Mouse (Mus musculus) cerebellum, adult 9-10 months (tissue): ENCODE measurements at regions not wholly inside any gene's neighbourhood (a gene's known extent, or its start where the extent isn't known, plus 50 kb on each side); places are given as distances from the start of the nearest gene placed in this dataset.

Experiments
- DNase-seq: peaks from one replicate; pipeline ENCODE4 v3.0.0; 2022

DNA sequence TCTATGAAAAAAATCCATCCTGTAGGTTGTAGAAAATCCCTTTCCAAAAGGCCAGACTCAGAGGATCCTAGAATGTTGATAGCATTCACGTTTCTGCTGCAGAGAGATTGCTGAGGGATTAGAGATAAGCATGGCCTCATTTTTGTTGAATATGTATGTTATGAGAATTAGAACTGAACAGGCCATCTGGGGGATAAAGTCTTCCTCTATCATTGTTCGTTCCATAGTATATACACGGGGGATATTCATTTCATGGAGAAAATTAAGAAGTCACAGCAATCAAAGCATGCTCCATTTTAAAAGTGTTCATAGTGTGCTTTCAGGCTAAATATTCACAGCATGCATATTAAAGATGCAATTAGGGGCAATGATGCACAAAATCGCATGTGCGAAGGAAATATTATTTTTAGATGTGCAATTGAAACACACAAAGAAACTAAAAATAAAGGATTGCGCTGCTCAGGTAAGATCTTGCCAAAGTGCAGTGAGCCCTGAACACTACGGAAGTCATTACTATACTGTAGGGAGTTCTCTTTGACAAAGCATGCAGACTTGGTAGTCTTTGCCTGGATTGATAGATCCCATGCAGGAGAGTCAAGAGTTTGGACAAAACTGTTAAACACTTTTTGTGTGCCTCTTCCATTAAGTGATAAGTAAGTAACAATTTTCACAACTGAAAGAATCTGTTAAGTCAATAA lies 511.5 kb downstream of the Phf3 start:
- DNase-seq = no peak

GRCm38 (mm10) chr1:30320657-30321262 lies 553.0 kb downstream of the Phf3 start:
- no peak for DNase-seq

DNA sequence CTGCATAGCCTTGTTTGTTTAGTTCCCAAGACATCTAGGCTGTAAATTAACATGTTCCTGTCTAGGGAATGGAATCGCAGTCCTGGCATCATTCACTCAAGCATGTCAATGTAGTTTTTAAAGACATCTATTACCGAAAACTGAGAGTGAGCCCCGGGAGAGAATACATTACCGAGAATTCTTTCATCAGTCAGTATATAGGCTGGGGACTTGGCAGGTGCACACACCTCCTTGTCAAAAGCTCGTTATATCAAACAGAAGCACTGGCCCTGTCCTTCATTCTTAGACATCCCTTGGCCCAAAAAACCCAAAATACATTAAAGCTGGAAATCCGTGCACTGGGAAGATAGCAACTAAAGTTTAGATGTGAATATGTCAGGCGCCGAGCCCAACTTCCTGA lies 555.5 kb downstream of the Phf3 start:
- DNase-seq = no peak

GRCm38 (mm10) chr1:30289073-30289472 lies 584.6 kb downstream of the Phf3 start:
- no peak for DNase-seq

GRCm38 (mm10) chr1:30262418-30262817 lies 611.3 kb downstream of the Phf3 start:
- no peak for DNase-seq

DNA sequence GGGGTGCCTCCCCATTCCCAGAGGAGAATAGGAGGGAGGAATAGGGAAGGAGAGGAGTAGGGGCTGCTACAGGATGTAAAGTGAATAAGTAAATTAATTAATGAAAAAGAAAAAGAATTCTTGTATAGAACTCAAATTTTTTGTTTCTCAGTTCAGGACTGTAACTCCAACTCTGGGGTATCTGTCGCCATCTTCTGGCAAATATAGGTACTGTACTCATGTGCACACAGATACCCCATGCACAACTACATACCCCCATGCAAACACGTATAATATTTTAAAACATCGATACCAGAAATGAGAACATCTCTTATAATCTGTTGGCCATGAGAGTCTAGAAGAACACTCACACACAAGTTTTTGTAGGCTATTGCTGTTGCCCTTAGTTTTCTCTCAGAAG lies 614.2 kb downstream of the Phf3 start:
- DNase-seq = no peak

DNA sequence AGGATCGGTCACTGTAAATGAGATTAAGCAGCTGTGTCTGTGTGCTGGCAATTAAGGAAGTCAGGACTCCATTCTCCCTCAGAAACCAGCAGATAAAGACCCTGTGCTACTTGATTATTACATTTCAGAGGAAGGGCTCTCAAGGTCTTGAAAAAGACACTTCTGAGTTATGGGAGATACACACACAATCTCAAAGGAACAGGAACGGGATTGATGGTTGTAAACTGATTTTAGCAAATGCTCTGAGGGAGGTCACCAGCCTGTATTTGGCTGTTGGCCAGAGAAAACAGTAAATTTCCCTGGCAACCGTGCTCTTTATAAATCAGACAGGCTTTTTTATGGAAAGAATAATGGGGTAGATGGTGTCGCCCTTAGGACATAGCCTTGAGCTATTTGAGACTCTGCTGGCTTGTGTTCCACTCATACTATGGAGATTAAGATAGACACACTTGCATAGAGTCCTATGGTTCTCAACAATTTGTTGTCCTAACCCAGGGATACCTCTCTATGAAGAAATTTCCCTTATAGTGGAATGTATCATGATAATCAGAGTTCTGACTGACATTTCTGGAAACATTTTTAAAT lies 656.9 kb downstream of the Phf3 start:
- no peak for DNase-seq

DNA sequence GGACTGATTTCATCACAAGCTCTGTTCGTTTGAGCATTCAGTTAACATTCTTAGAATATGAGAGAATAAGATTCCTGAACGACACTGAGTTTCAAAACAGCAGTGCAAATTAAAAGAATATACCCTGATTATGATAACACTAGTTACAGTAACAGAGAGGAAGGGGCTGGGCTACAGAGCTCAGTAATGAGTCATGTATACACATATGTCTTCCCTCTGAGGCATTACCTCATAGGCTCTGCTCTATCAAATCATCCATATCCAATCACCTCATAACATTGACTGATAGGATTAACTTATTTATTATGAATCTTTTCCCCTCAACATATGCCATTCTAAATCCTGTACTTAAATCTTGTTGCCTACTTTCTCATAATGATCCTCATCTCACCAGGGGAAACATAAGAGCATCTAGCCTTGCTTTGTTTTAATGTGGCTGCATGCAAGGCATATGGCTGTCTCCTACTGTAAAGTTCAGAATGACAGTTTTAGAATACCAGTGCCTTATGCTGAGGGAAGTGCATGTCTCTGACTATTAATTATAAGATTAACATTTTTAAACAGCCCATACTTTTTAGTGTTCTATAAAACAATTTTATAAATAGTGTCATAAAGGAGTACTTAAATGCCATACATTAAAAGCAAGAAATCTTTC lies 669.0 kb downstream of the Phf3 start:
- DNase-seq = no peak

- no peak for DNase-seq
Observed at GRCm38 (mm10) chr1:30176225-30176624, 697.5 kb downstream of the Phf3 start.

- peak; percentile 2 for DNase-seq
Observed at GRCm38 (mm10) chr1:30144997-30145396, 728.7 kb downstream of the Phf3 start.

DNA sequence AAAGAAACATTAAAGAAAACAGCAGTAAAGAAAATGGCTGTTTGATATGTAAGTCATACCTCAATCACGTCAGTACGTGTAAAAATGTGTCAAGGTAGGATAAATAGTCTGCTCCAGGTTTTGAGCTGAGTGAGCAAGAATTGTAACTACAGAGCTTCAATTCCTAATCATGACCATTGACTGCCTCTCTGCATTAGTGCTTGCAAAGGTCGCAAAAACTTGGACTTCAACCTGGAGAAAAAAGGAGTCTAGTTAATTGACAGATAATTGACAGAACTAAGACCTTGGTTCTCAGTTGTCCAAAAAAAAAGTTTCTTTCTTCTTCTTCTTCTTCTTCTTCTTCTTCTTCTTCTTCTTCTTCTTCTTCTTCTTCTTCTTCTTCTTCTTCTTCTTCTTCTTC lies 759.5 kb downstream of the Phf3 start:
- no peak for DNase-seq
